Mouse (Mus musculus) monocyte, adult 2 months (primary cell): ENCODE results near the gene Aldh3b1.
"Not testable (repeated sequence)": the region's sequence is repeated elsewhere in the genome, so short reads cannot be mapped to it uniquely, and the experiment has no call there.

ENCODE experiments used
- DNase-seq, 2 experiments: peaks; one replicate each; pipeline ENCODE4 v3.0.0; 2022; ENCODE audit warnings: low spot score in 2 of 2, low read depth in 1 of 2

The Aldh3b1 gene

DNA sequence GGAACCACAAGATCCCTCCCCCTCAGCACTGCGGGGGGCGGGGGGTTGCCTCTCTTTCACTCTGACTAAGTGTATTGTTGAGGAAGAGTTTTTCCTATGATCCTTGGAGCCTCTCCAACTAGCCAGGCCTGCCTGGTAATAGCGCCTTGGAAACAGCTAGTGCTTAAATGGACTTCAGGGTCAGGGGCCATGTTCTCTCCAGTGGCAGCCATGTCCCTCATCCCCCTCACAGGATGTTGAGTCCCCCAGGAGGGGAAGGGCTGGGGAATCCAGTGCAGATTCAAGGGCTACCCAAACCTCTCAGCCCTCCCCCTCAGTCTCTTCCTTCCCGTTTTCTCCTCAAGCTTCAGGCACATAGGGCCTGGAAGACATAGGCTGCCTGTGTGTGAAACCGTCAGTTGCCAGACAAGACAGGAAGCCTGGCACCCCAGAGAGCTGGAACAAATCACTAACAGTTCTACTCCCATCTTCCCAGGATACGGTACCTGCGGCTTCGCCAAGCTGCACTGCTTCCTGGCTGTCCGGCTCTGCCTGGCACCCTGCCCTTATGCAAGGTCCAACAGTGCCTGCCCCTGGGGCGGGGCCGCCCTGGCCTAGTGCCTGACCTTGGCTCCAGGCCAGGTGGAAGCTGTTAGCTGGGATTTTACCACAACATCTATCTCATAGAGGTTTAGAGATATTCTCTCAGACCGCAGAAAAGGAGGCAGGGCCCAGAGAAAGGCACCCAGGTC is at the start of gene Aldh3b1:
Gene Aldh3b1 (minus strand): TSS at position 598 of the 731 bp plus-strand sequence.
- peak; percentile 50 to 75 for DNase-seq

DNA sequence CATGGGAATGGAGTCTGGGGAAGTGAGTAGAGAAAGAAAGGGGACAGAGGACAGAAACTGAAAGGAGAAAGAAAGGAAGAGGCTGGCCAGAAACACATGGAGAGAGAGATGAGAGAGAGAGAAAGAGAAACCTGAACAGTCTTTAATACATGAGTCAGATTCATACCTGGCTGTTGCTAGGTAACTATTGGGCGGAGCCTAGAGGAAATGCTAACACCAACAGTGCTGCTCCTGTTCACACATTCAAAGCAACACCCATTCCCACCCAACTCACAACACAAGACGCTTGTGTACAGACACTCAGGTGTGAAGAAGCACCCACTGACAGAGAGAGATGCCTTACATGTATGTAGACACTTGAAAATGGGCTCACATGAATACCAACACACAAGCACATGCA is 46.3 kb upstream of the Aldh3b1 start:
- DNase-seq: no peak

DNA sequence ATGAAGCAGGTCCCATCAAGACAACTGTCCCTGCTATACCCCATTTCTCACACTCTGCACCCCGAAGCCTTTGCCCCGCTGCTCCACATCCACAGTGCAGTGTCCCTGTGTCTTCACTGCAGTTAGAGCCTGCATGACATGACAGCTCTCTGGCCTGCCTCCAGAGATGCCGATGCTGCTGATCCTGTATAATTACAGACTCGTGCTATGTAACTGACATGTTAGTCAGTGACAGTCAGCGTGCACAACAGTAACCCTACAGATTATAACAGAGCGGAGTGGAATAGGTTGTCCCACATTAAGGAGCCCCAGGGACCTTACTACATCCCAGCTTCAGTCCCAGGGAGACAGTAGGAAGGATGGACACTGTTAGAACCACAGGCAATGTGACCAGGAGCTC is 45.0 kb upstream of the Aldh3b1 start:
- DNase-seq: not testable (repeated sequence)

GRCm38 (mm10) chr19:3972229-3972628 is 42.6 kb upstream of the Aldh3b1 start, which contains the start of gene Aldh3b2:
Gene Aldh3b2, plus strand, starts transcription at chr19:3972328.
- DNase-seq: no peak

- no peak for DNase-seq
These were observed 37.6 kb upstream of the Aldh3b1 start for GRCm38 (mm10) chr19:3967258-3967657.

- DNase-seq: no peak
These were observed 36.9 kb upstream of the Aldh3b1 start for GRCm38 (mm10) chr19:3966330-3967075.

DNA sequence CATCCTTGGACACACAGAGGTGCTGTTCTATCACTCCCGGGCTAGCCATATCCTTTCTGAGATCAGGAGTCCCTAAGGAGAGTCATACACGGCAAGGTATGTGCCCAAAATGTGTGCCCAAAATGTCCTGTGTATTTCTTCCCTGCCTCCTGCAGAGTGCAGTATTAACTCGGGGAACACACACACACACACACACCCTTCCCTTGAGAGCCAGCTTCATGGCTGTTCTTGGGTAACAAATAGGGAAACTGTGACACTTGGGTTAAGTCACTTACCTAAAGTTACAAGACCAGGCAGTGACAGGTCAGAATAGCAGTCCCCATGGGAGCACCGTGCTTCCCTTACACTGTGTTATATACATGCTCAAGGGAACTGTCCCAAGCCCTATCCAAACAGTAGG is 34.4 kb upstream of the Aldh3b1 start:
- DNase-seq: no peak

GRCm38 (mm10) chr19:3962469-3962868 is 32.9 kb upstream of the Aldh3b1 start:
- DNase-seq: no peak

- DNase-seq: not testable (repeated sequence)
These were observed 32.2 kb upstream of the Aldh3b1 start for GRCm38 (mm10) chr19:3961805-3962204.

GRCm38 (mm10) chr19:3960211-3960610 is 30.6 kb upstream of the Aldh3b1 start:
- no peak for DNase-seq

DNA sequence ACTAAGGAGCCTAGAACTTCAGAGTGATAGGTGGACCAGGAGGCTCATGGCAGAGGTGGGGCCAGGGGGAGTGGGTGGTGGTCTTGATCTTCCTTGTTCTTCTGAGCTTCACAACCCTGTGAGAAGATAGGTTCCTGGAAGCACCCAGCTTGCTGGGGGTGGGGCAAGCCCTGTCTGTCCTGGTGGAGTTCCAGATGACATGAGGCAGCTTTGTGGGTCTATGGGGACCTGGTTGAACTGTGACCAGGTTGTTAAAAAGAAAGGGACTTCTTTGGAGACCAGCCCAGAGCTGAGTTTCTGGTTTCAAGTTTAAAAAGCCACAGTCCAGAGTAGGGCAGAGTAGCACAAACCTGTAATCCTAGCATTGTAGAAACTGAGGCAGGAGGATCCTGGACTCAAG is 29.4 kb upstream of the Aldh3b1 start:
- DNase-seq: no peak

DNA sequence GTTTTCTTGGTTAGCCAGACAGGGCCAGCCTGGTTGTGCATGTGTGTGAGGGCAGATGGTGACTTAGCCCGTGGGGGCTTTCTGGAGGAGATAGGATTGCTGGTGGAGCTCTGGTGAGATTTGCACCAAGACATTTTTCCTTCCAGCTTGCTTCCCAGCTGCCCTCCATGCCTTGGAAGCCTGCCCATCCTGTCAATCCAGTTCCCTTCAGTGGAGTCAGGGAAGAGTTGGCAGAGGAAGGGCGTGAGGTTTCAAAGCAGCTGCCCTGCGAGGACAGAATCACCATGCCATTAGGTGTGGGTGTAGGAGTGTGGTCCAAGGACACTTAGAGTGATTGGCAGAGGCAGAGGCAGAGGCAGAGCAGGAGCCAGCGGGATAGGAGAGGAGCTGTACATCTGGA is 28.9 kb upstream of the Aldh3b1 start, which contains the start of gene Aldh3b3:
Gene Aldh3b3 (plus strand): TSS at position 176 of the 400 bp plus-strand sequence.
- DNase-seq: no peak

GRCm38 (mm10) chr19:3957296-3958036 is 27.9 kb upstream of the Aldh3b1 start:
- DNase-seq: not testable (repeated sequence)

- no peak for DNase-seq
These were observed 26.2 kb upstream of the Aldh3b1 start for GRCm38 (mm10) chr19:3955804-3956203.

DNA sequence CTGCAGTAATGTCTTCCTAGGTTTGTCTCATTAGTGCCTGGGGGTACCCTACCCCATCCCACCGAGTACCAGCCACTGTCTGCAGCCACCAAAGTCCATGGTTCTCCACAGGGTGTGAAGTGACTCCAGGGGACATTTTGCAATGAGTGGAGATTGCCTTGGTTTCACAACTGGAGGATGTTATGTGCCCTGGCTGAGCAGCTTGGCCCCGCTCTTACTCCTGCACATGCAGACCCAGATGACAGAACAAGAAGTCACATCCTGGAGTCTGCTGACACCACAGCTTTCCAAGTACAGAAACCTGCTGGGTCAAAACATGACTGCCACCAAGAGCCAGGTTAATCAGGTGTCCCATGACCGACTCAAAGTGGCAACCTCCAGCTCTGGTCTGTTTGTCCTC is 25.4 kb upstream of the Aldh3b1 start:
- DNase-seq: no peak

DNA sequence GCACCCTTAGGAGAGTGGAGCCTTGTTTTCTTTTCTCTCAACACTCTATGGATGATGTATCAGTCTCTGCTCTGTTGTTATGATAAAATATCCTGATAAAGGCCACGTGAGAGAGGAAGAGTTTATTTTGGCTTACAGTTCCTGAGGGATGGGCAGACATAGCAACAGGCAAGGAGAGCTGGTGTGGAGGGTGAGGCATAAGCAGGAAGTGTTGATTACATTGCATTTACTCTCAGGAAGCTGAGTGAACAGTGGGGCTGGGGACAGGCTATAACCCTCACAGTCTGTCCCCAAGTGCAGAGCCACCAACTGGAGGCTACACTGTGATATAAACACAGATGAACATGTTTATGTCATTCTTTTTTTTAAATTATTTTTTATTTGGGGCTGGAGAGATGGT is 22.5 kb upstream of the Aldh3b1 start:
- no peak for DNase-seq

DNA sequence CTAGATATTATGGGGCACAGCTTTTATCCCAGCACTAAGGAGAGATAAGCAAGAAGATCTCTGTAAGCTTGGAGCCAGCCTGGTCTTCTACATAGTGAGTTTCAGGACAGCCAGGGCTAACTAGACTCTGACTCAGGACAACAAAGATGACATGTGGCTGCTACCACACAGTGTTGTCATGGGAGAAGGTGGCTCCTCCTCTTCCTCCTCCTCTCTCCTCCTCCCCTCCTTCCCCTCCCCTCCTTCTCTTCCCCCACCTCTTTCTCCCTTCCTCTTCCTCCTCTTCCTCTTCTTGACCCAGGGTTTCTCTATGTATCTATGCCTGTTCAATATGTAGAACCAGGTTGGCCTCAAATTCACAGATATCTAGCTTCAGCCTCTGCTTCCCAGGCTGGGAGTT is 21.9 kb upstream of the Aldh3b1 start:
- DNase-seq: no peak

DNA sequence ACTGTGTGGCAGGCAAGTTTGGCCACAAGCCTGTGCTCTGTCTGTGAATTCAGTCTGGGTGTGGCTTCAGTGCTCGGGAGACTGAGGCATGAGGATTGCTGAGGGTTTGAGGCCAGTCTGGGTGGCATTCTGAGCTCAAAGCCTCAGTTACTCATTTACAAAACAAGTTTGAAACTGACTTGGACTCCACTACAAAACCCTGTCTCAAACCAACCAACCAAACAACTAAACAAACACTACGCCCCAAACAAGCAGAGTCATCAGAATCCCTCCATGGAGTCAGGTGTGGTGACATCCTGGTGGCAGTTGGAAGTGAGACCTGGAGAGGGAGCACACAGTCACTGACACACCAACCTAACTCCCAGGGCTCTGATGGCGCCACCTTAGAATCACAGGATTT is 20.7 kb upstream of the Aldh3b1 start:
- DNase-seq: no peak

DNA sequence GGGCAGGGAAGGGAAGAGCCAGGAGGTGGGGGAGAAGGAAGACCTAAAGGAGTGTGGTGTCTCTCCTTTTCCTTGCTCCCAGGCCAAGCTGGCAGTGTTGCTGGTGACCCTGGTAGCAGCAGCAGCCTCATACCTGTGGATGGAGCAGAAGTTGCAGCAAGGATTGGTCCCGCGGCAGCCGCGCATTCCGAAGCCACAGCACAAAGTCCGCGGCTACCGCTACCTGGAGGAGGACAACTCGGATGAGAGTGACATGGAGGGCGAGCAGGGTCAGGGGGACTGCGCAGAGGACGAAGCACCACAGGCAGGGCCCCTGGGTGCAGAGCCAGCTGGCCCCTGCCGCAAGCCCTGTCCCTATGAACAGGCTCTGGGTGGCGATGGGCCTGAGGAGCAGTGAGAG is 18.9 kb upstream of the Aldh3b1 start:
- DNase-seq: no peak

- no peak for DNase-seq
These were observed 18.2 kb upstream of the Aldh3b1 start for GRCm38 (mm10) chr19:3947813-3948212.

DNA sequence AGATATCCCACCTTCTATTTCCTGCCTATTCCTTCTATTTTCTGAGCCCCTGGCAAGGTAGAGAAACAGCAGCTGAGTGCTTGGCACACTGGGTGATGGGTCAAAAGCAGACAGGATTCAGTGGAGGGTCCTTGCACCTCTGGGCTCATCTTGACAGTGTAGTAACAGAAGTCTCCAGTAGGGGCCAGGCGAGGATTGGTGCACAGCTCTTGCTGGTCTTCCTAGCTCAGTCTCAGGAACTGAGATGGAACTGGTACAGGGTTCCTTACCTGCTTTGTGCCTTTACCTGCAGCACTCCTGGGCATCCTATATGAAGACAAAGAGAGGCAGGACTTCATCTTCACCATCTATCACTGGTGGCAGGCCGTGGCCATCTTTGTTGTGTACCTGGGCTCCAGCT is 17.1 kb upstream of the Aldh3b1 start:
- DNase-seq: no peak
